Mouse (Mus musculus): ENCODE results near the gene Cfap99. TPM values are rescaled to one million over a fixed set of nuclear protein-coding genes. Genes with fewer than 3 reads are reported as not detected.

Gene Cfap99
- polyA plus RNA-seq, 1 experiment from 2014 or later: not detected

GRCm38 (mm10) chr5:34285285-34285684 is 3.1 kb upstream of the Cfap99 start:
- Histone ChIP-seq H3K4me1 (ENCODE audit: control insufficient read depth, insufficient read depth, low read length) (peaks cover 12% of the 10 kb centered on the region; the same call in 1 of the 2 replicates), H3K4me3 (replicated peaks; ENCODE audit: low read length) (no peak overlapping the region), H3K27ac (ENCODE audit: low read length) (no peak overlapping the region), H3K9me3 (replicated peaks; ENCODE audit: control insufficient read depth, low read length) (no peaks in the 10 kb centered on the region), H3K36me3 (ENCODE audit: control insufficient read depth, insufficient read depth, low read length) (no peaks in the 10 kb centered on the region), H3K27me3 (ENCODE audit: control insufficient read depth, insufficient read depth, low read length) (peaks cover 37% of the 10 kb centered on the region), H3K4me2 (ENCODE audit: low read depth, low read length) (no peak overlapping the region), H3K9ac (ENCODE audit: low read length) (no peak overlapping the region)
- ATAC-seq (ENCODE audit: insufficient read depth, low FRiP score): no peak
- WGBS: 77% methylated on average over 2 of the region's 2 CpGs

- peaks cover 37% of the 10 kb centered on the region for H3K27me3 ChIP-seq (ENCODE audit: control insufficient read depth, insufficient read depth, low read length)
- 5% methylated on average over 11 of the region's 11 CpGs for whole genome bisulfite sequencing
- no peaks in the 10 kb centered on the region for H3K36me3 ChIP-seq (ENCODE audit: control insufficient read depth, insufficient read depth, low read length)
- peaks cover 12% of the 10 kb centered on the region; the same call in 1 of the 2 replicates for H3K4me1 ChIP-seq (ENCODE audit: control insufficient read depth, insufficient read depth, low read length)
- no peak for ATAC-seq (ENCODE audit: insufficient read depth, low FRiP score)
- H3K4me3 ChIP-seq (replicated peaks; ENCODE audit: low read length): peak overlapping the region; percentile 59
- H3K4me2 ChIP-seq (ENCODE audit: low read depth, low read length): peak overlapping the region; percentile 92
- no peaks in the 10 kb centered on the region for H3K9me3 ChIP-seq (replicated peaks; ENCODE audit: control insufficient read depth, low read length)
- H3K9ac ChIP-seq (ENCODE audit: low read length): no peak overlapping the region
- no peak overlapping the region for H3K27ac ChIP-seq (ENCODE audit: low read length)
These were observed 1.9 kb upstream of the Cfap99 start for GRCm38 (mm10) chr5:34286516-34286915.

GRCm38 (mm10) chr5:34287001-34287837 is 1.2 kb upstream of the Cfap99 start:
- Histone ChIP-seq H3K27me3 (ENCODE audit: control insufficient read depth, insufficient read depth, low read length) (peaks cover 37% of the 10 kb centered on the region), H3K36me3 (ENCODE audit: control insufficient read depth, insufficient read depth, low read length) (no peaks in the 10 kb centered on the region), H3K27ac (ENCODE audit: low read length) (no peak overlapping the region), H3K4me1 (ENCODE audit: control insufficient read depth, insufficient read depth, low read length) (peaks cover 12% of the 10 kb centered on the region; the same call in 1 of the 2 replicates), H3K9ac (ENCODE audit: low read length) (peak overlapping the region; percentile 18; the same call in 1 of the 2 replicates), H3K4me3 (replicated peaks; ENCODE audit: low read length) (peak overlapping the region; percentile 59), H3K4me2 (ENCODE audit: low read depth, low read length) (peak overlapping the region; percentile 92), H3K9me3 (replicated peaks; ENCODE audit: control insufficient read depth, low read length) (no peaks in the 10 kb centered on the region)
- no peak for ATAC-seq (ENCODE audit: insufficient read depth, low FRiP score)
- under 1% methylated on average over 54 of the region's 54 CpGs for WGBS

GRCm38 (mm10) chr5:34287838-34288145 is 608 bp upstream of the Cfap99 start:
- Histone ChIP-seq H3K4me2 (ENCODE audit: low read depth, low read length) (peak overlapping the region; percentile 92), H3K4me3 (replicated peaks; ENCODE audit: low read length) (peak overlapping the region; percentile 59), H3K27me3 (ENCODE audit: control insufficient read depth, insufficient read depth, low read length) (peaks cover 37% of the 10 kb centered on the region), H3K9me3 (replicated peaks; ENCODE audit: control insufficient read depth, low read length) (no peaks in the 10 kb centered on the region), H3K9ac (ENCODE audit: low read length) (peak overlapping the region; percentile 60), H3K36me3 (ENCODE audit: control insufficient read depth, insufficient read depth, low read length) (no peaks in the 10 kb centered on the region), H3K27ac (ENCODE audit: low read length) (no peak overlapping the region), H3K4me1 (ENCODE audit: control insufficient read depth, insufficient read depth, low read length) (peaks cover 12% of the 10 kb centered on the region; the same call in 1 of the 2 replicates)
- no peak for ATAC-seq (ENCODE audit: insufficient read depth, low FRiP score)
- WGBS: under 1% methylated on average over 18 of the region's 18 CpGs

- H3K9me3 ChIP-seq (replicated peaks; ENCODE audit: control insufficient read depth, low read length): no peaks in the 10 kb centered on the region
- H3K27ac ChIP-seq (ENCODE audit: low read length): no peak overlapping the region
- no peak overlapping the region for H3K9ac ChIP-seq (ENCODE audit: low read length)
- no peaks in the 10 kb centered on the region for H3K36me3 ChIP-seq (ENCODE audit: control insufficient read depth, insufficient read depth, low read length)
- H3K4me2 ChIP-seq (ENCODE audit: low read depth, low read length): no peak overlapping the region
- H3K4me1 ChIP-seq (ENCODE audit: control insufficient read depth, insufficient read depth, low read length): peaks cover 12% of the 10 kb centered on the region; the same call in 1 of the 2 replicates
- no peak overlapping the region for H3K4me3 ChIP-seq (replicated peaks; ENCODE audit: low read length)
- ATAC-seq (ENCODE audit: insufficient read depth, low FRiP score): no peak
- H3K27me3 ChIP-seq (ENCODE audit: control insufficient read depth, insufficient read depth, low read length): peaks cover 37% of the 10 kb centered on the region
- WGBS: 67% methylated on average over 2 of the region's 2 CpGs
These were observed 886 bp downstream of the Cfap99 start for GRCm38 (mm10) chr5:34289286-34289685.

- Histone ChIP-seq H3K27ac (ENCODE audit: low read length) (no peak overlapping the region), H3K27me3 (ENCODE audit: control insufficient read depth, insufficient read depth, low read length) (peaks cover 10% of the 10 kb centered on the region), H3K4me1 (ENCODE audit: control insufficient read depth, insufficient read depth, low read length) (no peaks in the 10 kb centered on the region), H3K4me3 (replicated peaks; ENCODE audit: low read length) (no peak overlapping the region), H3K4me2 (ENCODE audit: low read depth, low read length) (no peak overlapping the region), H3K36me3 (ENCODE audit: control insufficient read depth, insufficient read depth, low read length) (no peaks in the 10 kb centered on the region), H3K9ac (ENCODE audit: low read length) (no peak overlapping the region), H3K9me3 (replicated peaks; ENCODE audit: control insufficient read depth, low read length) (no peaks in the 10 kb centered on the region)
- 78% methylated on average over 6 of the region's 6 CpGs for WGBS
- no peak for ATAC-seq (ENCODE audit: insufficient read depth, low FRiP score)
These were observed 5.0 kb downstream of the Cfap99 start for GRCm38 (mm10) chr5:34293363-34293762.

GRCm38 (mm10) chr5:34294696-34295095 is 6.3 kb downstream of the Cfap99 start:
- no peaks in the 10 kb centered on the region for H3K4me1 ChIP-seq (ENCODE audit: control insufficient read depth, insufficient read depth, low read length)
- H3K36me3 ChIP-seq (ENCODE audit: control insufficient read depth, insufficient read depth, low read length): no peaks in the 10 kb centered on the region
- no peak for ATAC-seq (ENCODE audit: insufficient read depth, low FRiP score)
- no peaks in the 10 kb centered on the region for H3K9me3 ChIP-seq (replicated peaks; ENCODE audit: control insufficient read depth, low read length)
- H3K4me3 ChIP-seq (replicated peaks; ENCODE audit: low read length): no peak overlapping the region
- H3K27me3 ChIP-seq (ENCODE audit: control insufficient read depth, insufficient read depth, low read length): no peaks in the 10 kb centered on the region
- no peak overlapping the region for H3K9ac ChIP-seq (ENCODE audit: low read length)
- no peak overlapping the region for H3K4me2 ChIP-seq (ENCODE audit: low read depth, low read length)
- 28% methylated on average over 2 of the region's 2 CpGs for WGBS
- no peak overlapping the region for H3K27ac ChIP-seq (ENCODE audit: low read length)

- H3K36me3 ChIP-seq (ENCODE audit: control insufficient read depth, insufficient read depth, low read length): no peaks in the 10 kb centered on the region
- no peak overlapping the region for H3K4me3 ChIP-seq (replicated peaks; ENCODE audit: low read length)
- no peaks in the 10 kb centered on the region for H3K27me3 ChIP-seq (ENCODE audit: control insufficient read depth, insufficient read depth, low read length)
- H3K27ac ChIP-seq (ENCODE audit: low read length): no peak overlapping the region
- WGBS: 100% methylated on average over 2 of the region's 2 CpGs
- H3K4me1 ChIP-seq (ENCODE audit: control insufficient read depth, insufficient read depth, low read length): no peaks in the 10 kb centered on the region
- ATAC-seq (ENCODE audit: insufficient read depth, low FRiP score): no peak
- no peaks in the 10 kb centered on the region for H3K9me3 ChIP-seq (replicated peaks; ENCODE audit: control insufficient read depth, low read length)
- no peak overlapping the region for H3K4me2 ChIP-seq (ENCODE audit: low read depth, low read length)
- H3K9ac ChIP-seq (ENCODE audit: low read length): no peak overlapping the region
These were observed 6.7 kb downstream of the Cfap99 start for GRCm38 (mm10) chr5:34295141-34295540.

- H3K4me2 ChIP-seq (ENCODE audit: low read depth, low read length): no peak overlapping the region
These were observed 9.7 kb downstream of the Cfap99 start for GRCm38 (mm10) chr5:34298061-34298460.

More at GRCm38 (mm10) chr5:34298061-34298460, 9.7 kb downstream of the Cfap99 start:
- H3K27me3 ChIP-seq (ENCODE audit: control insufficient read depth, insufficient read depth, low read length): no peaks in the 10 kb centered on the region
- H3K9me3 ChIP-seq (replicated peaks; ENCODE audit: control insufficient read depth, low read length): no peaks in the 10 kb centered on the region
- 41% methylated on average over 4 of the region's 4 CpGs for WGBS
- H3K4me1 ChIP-seq (ENCODE audit: control insufficient read depth, insufficient read depth, low read length): no peaks in the 10 kb centered on the region
- no peaks in the 10 kb centered on the region for H3K36me3 ChIP-seq (ENCODE audit: control insufficient read depth, insufficient read depth, low read length)
- H3K4me3 ChIP-seq (replicated peaks; ENCODE audit: low read length): no peak overlapping the region
- no peak overlapping the region for H3K9ac ChIP-seq (ENCODE audit: low read length)
- no peak overlapping the region for H3K27ac ChIP-seq (ENCODE audit: low read length)
- ATAC-seq (ENCODE audit: insufficient read depth, low FRiP score): no peak

Measured in stomach, embryonic 16.5 days (tissue).